Comparison of ENCODE assay signal across 26 mouse cellular contexts in genomic region chr8:39504261-39504660, GRCm38 (mm10).
A peak's percentile ranks its signal among the peaks of the same experiment; 100 is the strongest.
DNase-seq lines count a peak whose midpoint lies in the region; ATAC-seq and TF ChIP-seq lines count a peak whose summit lies in the region.
"Had no signal": no experiment of that assay in that cellular context is flagged by ENCODE, and none has a peak within 500 bp of the region (broad histone marks: within the 10 kb centered on the region; RNA-seq: fewer than 3 reads in every experiment).

No protein-coding gene starts in this region.

- WGBS in forebrain, postnatal 0 days, result 75% methylated on average over 5 of the region's 5 CpGs
- 92% methylated on average over 5 of the region's 5 CpGs for WGBS in forebrain, embryonic 10.5 days

- H3K4me3 ChIP-seq in forebrain, postnatal 0 days (ENCODE audit: low read depth, low read length), result no peak overlapping the region
- H3K4me3 ChIP-seq in forebrain, embryonic 10.5 days, result no peak overlapping the region
- H3K4me3 ChIP-seq in left cerebral cortex, adult 2 months, result no peak overlapping the region
- H3K4me3 ChIP-seq: embryonic facial prominence, embryonic 13.5 days; embryonic facial prominence, embryonic 15.5 days; erythroblast, embryonic 14.5 days; forebrain, embryonic 13.5 days; forebrain, embryonic 15.5 days had no signal

- H3K36me3 ChIP-seq in forebrain, postnatal 0 days (ENCODE audit: insufficient read depth), result no peaks in the 10 kb centered on the region
- H3K36me3 ChIP-seq in forebrain, embryonic 10.5 days (replicated peaks), result no peaks in the 10 kb centered on the region
- H3K36me3 ChIP-seq: embryonic facial prominence, embryonic 13.5 days; embryonic facial prominence, embryonic 15.5 days; forebrain, embryonic 15.5 days; G1E had no signal

- no peak for DNase-seq in forebrain, postnatal 0 days
- DNase-seq in forebrain, embryonic 10.5 days (ENCODE audit: extremely low spot score, low spot score), result no peak
- peak; percentile 6 to 28 for DNase-seq in left cerebral cortex, postnatal 25 days (ENCODE audit: low spot score in 2 of 2)
- no peak for DNase-seq in left cerebral cortex, adult 2 months (ENCODE audit: extremely low spot score in 1 of 2, low spot score in 2 of 2)
- DNase-seq in brain, adult 2 months (ENCODE audit: low read depth, low spot score), result peak; percentile 52
- DNase-seq: adrenal gland, adult 8-10 months; adrenal gland, postnatal 14 days; adrenal gland, postnatal 36 days; B cell, adult 2 months; cerebellum, adult 11 months; cerebellum, adult 18-20 months; cerebellum, adult 8-10 months; cerebellum, adult 9-11 months; cerebellum, postnatal 14 days; cerebellum, postnatal 36 days; embryo, embryonic 11 days had no signal

- intact Hi-C loops in left cerebral cortex, postnatal 25 days (cut with DNase I), result loop anchor here (5.0 kb wide), 1 partner anchor 147 kb away; no protein-coding TSS in a partner anchor
- intact Hi-C loops in left cerebral cortex, adult 2 months (cut with DNase I), result no loop called here

- ATAC-seq in forebrain, postnatal 0 days, result 0 out of 2 replicates have a peak, but pooled peaks have one; percentile 42
- ATAC-seq: activated CD4-positive, CD25-positive, alpha-beta regulatory T cell, adult 4 months; CD4-positive, CD25-positive, alpha-beta regulatory T cell, adult 4 months; forebrain, embryonic 13.5 days; forebrain, embryonic 15.5 days; Patski had no signal

- H3K4me2 ChIP-seq in forebrain, postnatal 0 days (ENCODE audit: low read depth), result no peak overlapping the region
- H3K4me2 ChIP-seq: embryonic facial prominence, embryonic 13.5 days; embryonic facial prominence, embryonic 15.5 days; forebrain, embryonic 13.5 days; forebrain, embryonic 15.5 days had no signal

- no peaks in the 10 kb centered on the region for H3K27me3 ChIP-seq in forebrain, postnatal 0 days (ENCODE audit: insufficient read depth, low read length)
- no peaks in the 10 kb centered on the region for H3K27me3 ChIP-seq in forebrain, embryonic 10.5 days (ENCODE audit: poor library complexity, severe bottlenecking)
- H3K27me3 ChIP-seq: CH12.LX; embryonic facial prominence, embryonic 13.5 days; embryonic facial prominence, embryonic 15.5 days; forebrain, embryonic 13.5 days; forebrain, embryonic 15.5 days; Patski had no signal

- H3K27ac ChIP-seq in forebrain, postnatal 0 days (ENCODE audit: low read depth, low read length), result no peak overlapping the region
- no peak overlapping the region for H3K27ac ChIP-seq in forebrain, embryonic 10.5 days
- no peak overlapping the region for H3K27ac ChIP-seq in left cerebral cortex, adult 2 months
- H3K27ac ChIP-seq: embryonic facial prominence, embryonic 13.5 days; embryonic facial prominence, embryonic 15.5 days; forebrain, embryonic 13.5 days; forebrain, embryonic 15.5 days had no signal

- H3K9me3 ChIP-seq in forebrain, postnatal 0 days (ENCODE audit: low read length), result no peaks in the 10 kb centered on the region
- no peaks in the 10 kb centered on the region for H3K9me3 ChIP-seq in forebrain, embryonic 10.5 days
- H3K9me3 ChIP-seq: embryonic facial prominence, embryonic 13.5 days; embryonic facial prominence, embryonic 15.5 days; forebrain, embryonic 13.5 days; forebrain, embryonic 15.5 days; G1E had no signal

- no peak for TF ChIP-seq CTCF in forebrain, postnatal 0 days (IDR thresholded peaks at IDR 0.05; ENCODE audit: low read depth)
- TF ChIP-seq CTCF in left cerebral cortex, adult 2 months (IDR thresholded peaks at IDR 0.05), result no peak

- H3K4me1 ChIP-seq in forebrain, postnatal 0 days (ENCODE audit: insufficient read depth), result no peaks in the 10 kb centered on the region
- no peaks in the 10 kb centered on the region for H3K4me1 ChIP-seq in forebrain, embryonic 10.5 days
- H3K4me1 ChIP-seq: embryonic facial prominence, embryonic 13.5 days; embryonic facial prominence, embryonic 15.5 days; forebrain, embryonic 13.5 days; forebrain, embryonic 15.5 days had no signal

- no peak overlapping the region for H3K9ac ChIP-seq in forebrain, postnatal 0 days
- H3K9ac ChIP-seq: embryonic facial prominence, embryonic 13.5 days; embryonic facial prominence, embryonic 15.5 days; forebrain, embryonic 13.5 days; forebrain, embryonic 15.5 days had no signal

Comparison
In these comparisons a context has a peak if more than half of its experiments do, and no peak if none do; other contexts are left out.
1. DNase-seq: peak in left cerebral cortex, postnatal 25 days (2 of 2) and brain, adult 2 months (single experiment); none in forebrain, postnatal 0 days (single experiment), forebrain, embryonic 10.5 days (single experiment) and left cerebral cortex, adult 2 months (0 of 2).